Mouse (Mus musculus): ENCODE data around the gene Btg2. TPM values are rescaled to one million over a fixed set of nuclear protein-coding genes. Genes with fewer than 3 reads are reported as not detected.
A peak's percentile ranks its signal among the peaks of the same experiment; 100 is the strongest.

Gene Btg2
- total RNA-seq, 4 experiments from 2014 or later, result 18.3 to 35.3 (median 28.0) TPM

GRCm38 (mm10) chr1:134078061-134078795, 692 bp downstream of the Btg2 start:
- no peak for DNase-seq (ENCODE audit: low spot score)

GRCm38 (mm10) chr1:134077389-134078060, 1.4 kb downstream of the Btg2 start:
- peak; percentile 66 for DNase-seq (ENCODE audit: low spot score)

DNA sequence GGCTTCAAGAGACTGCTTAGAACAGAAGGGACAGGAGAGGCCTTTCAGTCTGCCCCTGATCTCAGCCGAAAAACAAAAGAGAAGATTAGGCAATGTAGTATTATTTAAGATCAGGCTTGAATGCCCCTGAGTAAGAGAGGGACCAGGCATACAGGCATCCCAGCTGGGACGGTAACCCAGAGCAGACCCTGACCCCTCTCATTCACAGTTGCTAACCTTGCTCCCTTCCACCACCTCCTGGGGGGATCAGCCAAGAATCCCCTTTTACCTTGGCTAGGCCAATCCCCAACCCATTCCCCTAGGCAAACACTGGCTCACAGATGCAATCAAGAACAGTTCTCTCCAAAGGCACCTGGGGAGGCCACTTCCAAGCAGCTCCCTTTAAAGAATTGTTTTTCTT, 2.1 kb downstream of the Btg2 start:
- DNase-seq (ENCODE audit: low spot score), result no peak

DNA sequence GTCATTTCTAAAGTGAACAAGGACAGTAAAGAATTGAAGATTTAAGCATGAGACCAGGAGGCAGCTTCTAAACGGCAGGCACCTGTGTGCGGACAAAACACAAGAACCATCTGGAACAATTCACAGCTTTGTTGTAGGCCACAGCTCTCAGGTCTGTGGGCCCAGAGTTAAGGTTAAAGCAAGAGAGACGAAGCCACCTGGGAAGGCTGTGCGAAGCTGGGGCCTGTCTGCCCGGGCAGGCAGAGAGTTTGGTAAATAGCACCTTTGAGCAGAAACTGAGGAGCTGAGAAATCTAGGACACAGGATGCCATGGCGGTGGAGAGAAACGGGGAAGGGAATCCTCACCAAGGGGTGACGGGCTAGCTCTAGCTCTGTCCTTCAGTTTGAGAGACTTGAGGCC, 3.4 kb downstream of the Btg2 start:
- no peak for DNase-seq (ENCODE audit: low spot score)

- no peak for DNase-seq (ENCODE audit: low spot score)
Measured at GRCm38 (mm10) chr1:134074606-134075005, 4.3 kb downstream of the Btg2 start.

DNA sequence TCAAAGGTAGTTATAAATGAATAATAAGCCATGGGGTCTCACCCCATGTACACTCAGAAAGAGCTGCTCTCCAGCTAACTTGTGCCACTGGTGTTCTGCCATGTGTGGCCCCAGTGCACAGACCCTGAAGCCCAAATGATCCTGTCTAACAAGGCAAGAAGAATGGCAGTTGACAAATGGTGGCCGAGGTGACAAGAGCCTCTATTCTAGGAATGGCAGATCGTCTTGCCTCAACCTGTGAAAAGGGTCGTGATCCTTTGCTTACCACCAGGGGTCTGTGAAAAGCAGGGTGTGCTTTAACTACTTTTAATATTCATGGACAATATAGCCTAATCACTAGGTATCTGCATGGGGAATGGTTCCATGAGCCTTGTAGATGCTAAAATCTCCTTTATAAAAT, 4.7 kb downstream of the Btg2 start:
- DNase-seq (ENCODE audit: low spot score), result no peak

- DNase-seq (ENCODE audit: low spot score), result no peak
Measured at GRCm38 (mm10) chr1:134073658-134074057, 5.3 kb downstream of the Btg2 start.

DNA sequence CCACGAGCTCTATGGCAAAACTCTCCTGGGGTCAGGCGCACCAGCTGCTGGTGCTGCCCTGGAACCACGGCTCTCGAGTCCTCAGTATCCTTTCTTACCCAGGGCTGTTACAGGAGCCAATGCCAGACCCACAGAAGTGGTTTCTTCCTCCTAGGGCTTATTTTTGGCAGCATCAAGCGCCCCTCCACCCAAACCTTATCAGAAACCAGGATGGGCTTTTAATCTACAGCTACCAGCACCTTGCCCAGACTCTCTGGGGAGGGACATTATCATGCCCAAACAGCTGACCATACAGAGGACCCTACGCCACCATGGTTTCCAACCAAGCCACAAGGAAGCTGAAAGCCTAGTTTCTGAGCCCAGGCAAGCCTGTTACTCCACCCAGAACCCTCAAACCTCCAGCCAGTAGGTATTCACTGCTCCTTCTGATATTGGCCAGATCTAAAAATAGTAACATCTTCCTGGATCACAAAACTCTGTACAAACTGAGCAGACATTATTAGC, 5.8 kb downstream of the Btg2 start:
- no peak for DNase-seq (ENCODE audit: low spot score)

- DNase-seq (ENCODE audit: low spot score), result no peak
Measured at GRCm38 (mm10) chr1:134071411-134072018, 7.4 kb downstream of the Btg2 start.

DNA sequence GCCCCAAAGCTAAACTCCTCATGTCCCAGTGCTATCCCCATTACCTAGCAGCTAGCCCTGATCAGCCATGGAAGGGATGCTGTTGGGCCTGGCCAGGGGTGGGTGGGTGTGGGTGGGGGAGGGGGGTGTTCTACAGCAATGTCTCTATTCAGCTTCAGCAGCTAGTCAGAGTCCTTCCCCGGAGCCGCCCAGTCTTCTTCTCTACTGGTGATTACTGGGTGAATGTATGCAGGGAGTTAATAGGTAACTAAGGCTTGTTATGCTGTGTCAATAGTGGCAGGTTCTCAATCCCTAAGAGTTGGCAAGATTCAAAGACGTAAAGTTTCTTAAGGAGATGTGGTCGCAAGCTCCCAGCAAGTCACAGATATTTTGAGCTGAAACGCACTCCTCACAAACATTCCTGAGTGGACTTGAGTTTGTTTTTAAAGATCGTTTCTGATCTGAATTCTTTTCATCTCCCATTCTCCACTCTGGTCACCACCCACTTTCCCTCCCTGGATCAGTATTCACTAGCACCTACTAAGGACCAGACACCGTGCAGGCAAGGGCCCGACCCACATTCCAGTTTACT, 8.7 kb downstream of the Btg2 start:
- DNase-seq (ENCODE audit: low spot score), result no peak

DNA sequence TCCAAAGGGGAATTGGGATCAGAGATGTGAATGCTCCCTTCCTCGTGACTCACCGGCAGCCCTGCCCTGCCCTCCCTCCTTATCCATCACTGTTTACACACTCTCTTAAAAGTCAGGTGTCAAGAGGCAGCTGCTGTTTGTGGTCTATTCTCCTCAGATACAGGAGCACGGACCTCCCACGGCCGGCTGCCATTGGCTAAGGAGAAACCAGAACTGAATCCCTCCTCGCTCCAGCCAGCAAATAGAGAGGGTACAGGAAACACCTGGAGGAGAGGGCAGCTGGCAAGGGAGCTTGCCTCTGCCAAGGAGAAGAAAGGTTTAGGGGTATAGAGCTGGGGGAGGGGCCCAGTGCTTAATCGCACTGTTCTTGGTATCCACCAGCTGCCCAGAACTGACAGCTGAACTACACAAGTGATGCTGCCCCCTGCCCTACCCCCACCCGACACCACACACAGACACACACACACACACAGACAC, 11.7 kb downstream of the Btg2 start:
- DNase-seq (ENCODE audit: low spot score), result no peak

GRCm38 (mm10) chr1:134066554-134066953, 12.4 kb downstream of the Btg2 start:
- DNase-seq (ENCODE audit: low spot score), result no peak

- no peak for DNase-seq (ENCODE audit: low spot score)
Measured at GRCm38 (mm10) chr1:134065241-134065809, 13.6 kb downstream of the Btg2 start.

GRCm38 (mm10) chr1:134064296-134064831, 14.6 kb downstream of the Btg2 start:
- DNase-seq (ENCODE audit: low spot score), result no peak

GRCm38 (mm10) chr1:134063773-134064125, 15.2 kb downstream of the Btg2 start:
- no peak for DNase-seq (ENCODE audit: low spot score)

DNA sequence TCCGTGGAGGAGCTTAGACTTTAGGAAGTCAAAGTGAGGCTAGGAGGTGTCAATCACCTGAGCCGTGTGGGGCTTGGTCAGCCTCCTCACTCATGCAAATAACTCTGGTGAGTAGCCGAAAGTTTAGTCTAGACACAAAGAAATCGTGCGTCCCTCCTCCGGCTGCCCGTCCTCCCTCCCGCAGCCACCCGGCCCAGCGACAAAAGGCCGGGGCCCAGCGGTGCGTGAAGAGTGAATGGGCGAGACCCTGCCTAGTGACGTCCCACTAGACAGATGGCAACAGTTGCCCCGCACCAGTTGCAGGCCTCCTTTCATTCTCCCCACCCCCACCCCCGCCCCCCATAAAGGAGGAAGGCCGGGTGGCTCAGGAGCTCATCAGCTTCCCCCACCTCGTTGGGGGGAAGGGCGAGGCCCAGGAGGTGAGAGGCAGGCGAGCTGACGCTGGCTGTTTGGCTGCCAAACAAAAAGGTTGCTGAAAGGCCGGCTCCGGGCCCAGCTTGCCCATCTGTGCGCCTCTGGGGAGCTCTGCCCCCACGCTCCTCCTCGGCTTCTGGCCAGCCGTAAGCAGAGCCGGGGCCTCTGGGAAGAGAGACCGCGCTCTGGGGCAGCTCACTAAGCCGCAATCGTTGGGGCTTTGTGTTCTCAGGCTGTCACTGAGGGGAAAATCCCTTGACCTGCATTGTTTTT, 15.7 kb downstream of the Btg2 start:
- no peak for DNase-seq (ENCODE audit: low spot score)

DNA sequence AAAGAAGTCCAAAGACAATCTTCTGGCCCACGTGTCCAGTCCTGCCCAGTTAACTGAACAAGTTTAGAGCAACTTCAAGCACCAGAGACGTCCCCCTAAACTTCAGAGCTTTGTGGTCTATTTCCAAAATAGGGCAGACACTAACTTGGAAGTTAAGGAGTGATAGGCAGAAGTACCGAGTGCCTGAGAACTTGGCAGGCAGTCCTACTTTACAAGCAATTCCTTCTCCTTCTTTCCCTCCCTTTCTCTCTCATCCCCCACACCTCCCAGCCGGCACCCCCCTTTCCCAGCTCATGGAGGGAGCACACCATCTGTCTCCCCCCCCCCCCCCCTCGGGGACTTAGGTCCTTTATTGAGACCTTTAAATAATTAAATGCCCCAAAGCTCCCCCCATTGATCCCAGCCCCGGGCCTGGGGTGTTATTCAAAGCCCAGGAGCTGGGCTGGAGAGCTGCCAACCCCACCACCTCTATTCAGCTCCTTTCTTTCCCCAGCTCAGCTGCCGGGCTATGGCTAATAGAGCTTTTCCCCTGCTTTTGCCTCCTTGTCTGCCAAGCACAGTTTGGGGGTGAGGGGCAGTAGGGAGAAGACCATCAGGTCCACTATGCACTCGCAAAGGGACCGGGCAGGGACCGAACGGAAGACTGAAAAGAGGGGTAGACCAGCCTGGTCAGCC, 16.4 kb downstream of the Btg2 start:
- no peak for DNase-seq (ENCODE audit: low spot score)

DNA sequence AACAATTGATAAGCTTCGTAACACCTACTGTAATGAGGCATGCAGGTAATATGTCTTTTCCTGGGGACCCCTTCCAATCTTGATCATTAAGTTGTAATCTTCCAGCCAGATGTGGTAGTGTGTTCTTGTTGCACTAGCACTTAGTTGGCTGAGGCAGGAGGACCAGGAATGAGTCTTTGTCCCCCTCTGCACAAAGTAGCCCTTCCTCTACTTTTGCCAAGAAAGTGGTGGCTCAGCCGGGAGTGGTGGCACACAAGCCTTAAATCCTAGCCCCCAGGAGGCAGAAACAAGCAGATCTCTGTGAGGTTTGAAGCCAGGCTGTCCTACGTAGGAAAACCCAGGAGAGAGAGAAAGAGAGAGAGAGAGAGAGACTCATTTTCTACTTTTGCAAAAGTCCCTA, 17.0 kb downstream of the Btg2 start:
- DNase-seq (ENCODE audit: low spot score), result no peak

GRCm38 (mm10) chr1:134060849-134061569, 17.9 kb downstream of the Btg2 start:
- peak; percentile 97 for DNase-seq (ENCODE audit: low spot score)

All from heart, adult 8-10 months (tissue).